Mouse (Mus musculus): ENCODE data around the gene Pkdrej.

- TF ChIP-seq TAL1 (IDR thresholded peaks at IDR 0.05; ENCODE audit: low read length): no peak
- TF ChIP-seq GATA1 (IDR thresholded peaks at IDR 0.05; ENCODE audit: low read length): no peak
Observed at GRCm38 (mm10) chr15:85788633-85789032, 32.9 kb downstream of the Pkdrej start.

All from erythroblast, embryonic 14.5 days (primary cell).